Mouse (Mus musculus): ENCODE results near the gene Gm28372.
A peak's percentile ranks its signal among the peaks of the same experiment; 100 is the strongest.

Gm28372 gene

GRCm38 (mm10) chr2:130404939-130405338 lies at the start of gene Gm28372, which contains the start of gene 1700020A23Rik:
Gene Gm28372, plus strand, starts transcription at chr2:130405239.
Gene 1700020A23Rik, plus strand, starts transcription at chr2:130405259.
- DNase-seq (ENCODE audit: low read depth) = no peak

DNA sequence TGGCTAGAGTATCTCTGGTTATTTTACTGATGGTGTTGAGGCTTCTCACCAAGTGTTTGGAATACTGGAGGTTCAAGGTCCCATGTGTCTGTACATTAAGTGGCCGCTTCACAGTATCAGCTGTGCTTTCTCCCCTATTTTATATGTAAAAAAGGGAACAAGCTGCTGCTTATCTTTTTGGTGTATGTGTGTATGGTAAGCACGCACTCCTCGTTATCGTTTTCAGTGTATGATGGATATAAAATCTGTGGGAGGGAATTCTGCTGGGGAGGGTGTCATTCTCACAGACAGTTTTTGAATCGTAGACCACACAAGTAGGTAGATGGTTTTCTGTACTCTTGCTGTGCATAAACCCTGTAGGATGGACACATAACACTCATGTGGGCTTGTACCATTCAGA lies 47.5 kb upstream of the Gm28372 start:
- DNase-seq (ENCODE audit: low read depth) = no peak

DNA sequence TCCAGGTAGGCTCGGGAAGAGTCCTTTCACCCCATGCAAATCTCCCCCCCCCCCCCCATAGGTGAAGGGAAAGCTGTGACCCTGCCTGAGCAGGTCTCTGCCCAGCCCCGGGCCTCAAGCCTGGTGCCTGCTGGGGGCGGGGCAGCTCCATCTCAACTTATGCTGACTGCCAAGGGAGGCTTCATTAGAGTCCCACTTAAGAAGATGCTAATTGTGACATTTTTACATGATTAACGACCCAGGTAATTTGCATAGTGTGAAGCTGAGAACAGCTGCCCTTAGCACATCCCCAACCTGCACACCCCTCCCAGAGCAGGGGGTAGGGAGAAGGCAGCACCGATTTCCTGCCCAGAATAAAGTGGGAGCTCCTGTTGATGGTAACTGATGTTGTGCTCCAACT lies 46.2 kb upstream of the Gm28372 start:
- DNase-seq (ENCODE audit: low read depth) = no peak

GRCm38 (mm10) chr2:130362511-130363026 lies 42.5 kb upstream of the Gm28372 start:
- DNase-seq (ENCODE audit: low read depth) = peak; percentile 46

GRCm38 (mm10) chr2:130365211-130366094 lies 39.6 kb upstream of the Gm28372 start:
- no peak for DNase-seq (ENCODE audit: low read depth)

- DNase-seq (ENCODE audit: low read depth) = no peak
These were observed 37.7 kb upstream of the Gm28372 start for GRCm38 (mm10) chr2:130367386-130367785.

GRCm38 (mm10) chr2:130373026-130373425 lies 32.0 kb upstream of the Gm28372 start:
- peak; percentile 26 for DNase-seq (ENCODE audit: low read depth)

DNA sequence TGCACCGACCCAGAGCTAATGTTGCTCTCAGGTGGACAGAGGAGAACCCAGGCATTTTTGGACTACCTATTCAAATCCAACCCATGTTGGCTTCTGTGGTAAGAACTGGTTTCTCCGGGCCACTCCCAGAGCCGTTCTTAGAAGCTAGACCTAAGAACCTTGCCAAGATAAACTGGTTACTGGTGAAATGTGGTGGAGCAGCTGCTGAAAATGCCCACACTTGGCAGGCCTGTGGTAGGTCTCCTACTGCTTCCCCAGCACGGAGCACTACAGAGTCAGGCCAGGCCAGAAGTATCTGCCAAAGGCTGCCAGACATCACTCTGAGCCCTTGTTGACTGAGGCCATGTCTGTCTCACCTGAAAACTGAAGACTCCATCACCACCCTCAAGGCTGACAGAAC lies 30.1 kb upstream of the Gm28372 start:
- no peak for DNase-seq (ENCODE audit: low read depth)

GRCm38 (mm10) chr2:130383205-130383604 lies 21.8 kb upstream of the Gm28372 start:
- peak; percentile 19 for DNase-seq (ENCODE audit: low read depth)

GRCm38 (mm10) chr2:130383895-130384294 lies 21.1 kb upstream of the Gm28372 start:
- DNase-seq (ENCODE audit: low read depth) = no peak

GRCm38 (mm10) chr2:130386212-130386611 lies 18.8 kb upstream of the Gm28372 start:
- DNase-seq (ENCODE audit: low read depth) = no peak

DNA sequence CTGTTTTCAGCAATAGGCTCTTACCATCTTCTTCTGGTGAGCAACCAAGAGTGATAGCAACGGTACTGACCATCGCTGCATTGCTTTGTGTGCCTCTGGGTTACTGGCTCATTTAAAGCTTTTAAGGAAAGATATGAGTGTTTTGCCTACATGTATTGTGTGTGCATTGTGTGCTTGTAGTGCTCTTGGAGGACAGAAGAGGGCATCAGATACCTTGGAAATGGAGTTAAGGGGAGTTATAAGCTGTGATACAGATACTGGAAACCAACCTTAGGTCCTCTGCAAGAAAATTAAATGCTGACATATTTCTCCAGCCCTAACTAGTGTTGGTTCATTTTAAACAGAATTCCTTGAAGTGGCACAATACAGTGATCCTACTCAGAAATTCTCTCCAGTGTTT lies 16.2 kb upstream of the Gm28372 start:
- peak; percentile 78 for DNase-seq (ENCODE audit: low read depth)

DNA sequence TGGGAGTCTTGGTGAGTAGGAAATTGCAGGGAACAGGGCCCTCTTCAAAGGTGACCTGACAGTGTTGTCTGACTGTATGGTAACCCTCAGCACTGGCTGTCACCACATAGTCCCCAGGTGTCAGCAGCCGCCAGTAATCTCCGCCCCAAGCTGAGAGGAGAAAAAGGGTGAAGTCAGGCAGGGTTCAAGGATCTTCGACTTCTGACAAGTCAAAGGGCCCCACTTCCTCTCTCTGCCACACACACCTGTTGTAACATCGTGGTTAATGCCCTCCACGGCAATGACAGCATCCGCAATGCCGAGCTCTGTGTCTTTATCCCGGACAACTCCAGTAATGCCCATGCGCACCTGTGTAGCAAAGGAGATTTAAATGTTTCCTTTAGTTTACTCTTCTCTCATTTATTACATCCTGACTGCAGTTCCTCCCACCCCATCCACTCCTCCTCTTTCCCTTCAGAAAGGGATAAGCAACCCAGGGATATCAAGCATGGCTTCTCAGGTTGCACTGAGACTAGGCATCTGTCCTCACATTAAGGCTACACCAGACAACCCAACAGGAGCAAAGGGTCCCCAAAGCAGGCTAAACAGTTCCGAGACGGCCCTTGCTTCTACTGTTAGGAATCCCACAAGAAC lies 13.9 kb upstream of the Gm28372 start:
- DNase-seq (ENCODE audit: low read depth) = no peak

DNA sequence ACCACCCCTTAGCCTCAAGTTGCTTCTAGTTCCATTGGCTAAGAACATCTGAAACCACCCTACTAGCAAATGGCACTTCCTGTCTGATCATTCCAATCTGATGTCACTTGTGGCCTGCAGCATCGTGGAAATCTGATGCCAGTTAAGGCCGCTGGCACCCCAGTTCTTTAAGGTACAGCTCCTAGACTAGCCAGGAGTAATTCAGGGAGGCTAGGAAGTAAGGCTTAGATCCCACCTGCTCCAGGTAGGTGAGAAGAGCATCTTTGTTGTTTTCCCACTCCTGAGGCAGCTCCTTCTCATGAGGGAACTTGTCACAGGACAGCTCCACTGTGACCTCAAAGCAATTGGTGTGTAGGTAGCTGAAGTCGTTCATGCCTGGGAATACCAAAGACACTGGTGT lies 12.2 kb upstream of the Gm28372 start:
- DNase-seq (ENCODE audit: low read depth) = no peak

DNA sequence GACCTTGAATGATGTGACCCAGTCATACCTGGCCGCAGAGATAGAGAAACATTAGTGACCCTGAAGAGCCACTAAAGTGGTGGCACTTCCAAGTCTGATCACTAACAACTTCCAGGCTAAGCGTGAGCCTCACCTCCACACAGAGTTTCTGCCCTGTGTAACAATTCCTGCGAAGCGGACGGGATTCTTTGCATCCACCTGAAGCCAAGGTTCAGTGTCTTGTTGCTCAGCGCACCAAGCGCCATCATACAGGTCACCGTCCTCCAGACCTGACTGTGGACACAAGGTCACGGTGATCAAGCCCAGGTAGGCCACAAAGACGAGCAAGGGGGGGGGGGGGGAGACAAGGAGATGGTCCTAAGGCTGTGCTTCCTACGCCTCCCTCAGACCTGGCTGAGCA lies 9.3 kb upstream of the Gm28372 start:
- no peak for DNase-seq (ENCODE audit: low read depth)

DNA sequence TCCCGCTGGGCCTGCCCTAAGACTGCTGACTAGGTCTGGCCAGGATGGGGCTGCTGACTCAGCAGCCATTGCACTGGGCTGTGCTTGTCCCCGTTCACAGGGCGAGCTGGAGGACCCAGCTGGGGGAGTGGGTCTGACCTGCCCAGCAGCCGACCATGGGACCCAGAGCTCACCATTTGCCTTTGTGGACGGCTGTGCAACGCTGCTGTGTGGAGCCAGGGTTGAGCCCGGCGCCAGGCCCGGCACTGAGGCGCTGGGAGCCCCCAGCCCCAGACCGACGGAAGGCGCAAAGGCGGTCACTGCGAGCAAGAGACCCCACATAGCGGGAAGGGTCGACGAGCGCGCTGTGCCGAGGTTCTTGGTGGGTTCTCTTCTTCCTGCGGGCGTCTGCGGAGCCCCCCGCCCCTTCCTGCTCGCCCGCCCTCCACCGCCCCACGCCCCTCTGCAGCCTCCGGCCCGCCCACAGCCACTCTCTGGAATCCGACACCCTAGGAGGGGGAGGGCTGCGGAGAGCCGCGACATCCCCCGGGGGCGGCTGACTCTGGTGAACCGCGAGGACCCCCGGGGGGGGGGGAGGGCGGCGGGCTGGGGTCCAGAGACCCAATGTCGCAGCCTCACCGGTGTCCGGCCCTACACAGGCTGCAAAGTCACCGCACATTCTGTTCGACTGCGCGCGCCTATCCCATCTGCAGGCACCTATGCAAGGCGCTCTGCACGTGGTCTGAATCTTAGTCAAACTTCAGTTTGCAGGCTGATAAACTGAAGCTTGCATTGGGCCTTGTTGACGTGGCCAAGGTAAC lies 7.7 kb upstream of the Gm28372 start, which contains the start of gene Cpxm1:
Gene Cpxm1 (minus strand): TSS at position 389 of the 800 bp plus-strand sequence.
- no peak for DNase-seq (ENCODE audit: low read depth)

DNA sequence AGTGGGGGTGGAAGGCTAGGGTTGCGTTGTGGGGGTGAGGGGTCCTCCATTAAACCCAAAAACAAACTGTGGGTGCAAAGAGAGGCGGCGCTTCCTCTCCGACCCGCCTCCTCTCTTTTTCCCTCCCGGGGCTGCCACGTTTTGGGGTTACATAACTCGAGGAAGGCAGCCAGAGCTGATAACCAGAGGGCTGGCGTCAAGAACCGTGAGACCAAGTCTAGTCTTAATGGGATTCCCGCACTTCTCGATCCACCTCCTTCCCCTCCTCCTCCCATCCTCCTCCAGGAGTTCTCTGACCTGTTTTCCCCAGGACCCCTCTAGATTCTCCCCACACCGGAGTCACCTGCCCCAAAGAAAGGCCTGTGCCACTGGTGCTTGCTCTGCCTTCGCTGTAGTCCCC lies 6.9 kb upstream of the Gm28372 start:
- no peak for DNase-seq (ENCODE audit: low read depth)

DNA sequence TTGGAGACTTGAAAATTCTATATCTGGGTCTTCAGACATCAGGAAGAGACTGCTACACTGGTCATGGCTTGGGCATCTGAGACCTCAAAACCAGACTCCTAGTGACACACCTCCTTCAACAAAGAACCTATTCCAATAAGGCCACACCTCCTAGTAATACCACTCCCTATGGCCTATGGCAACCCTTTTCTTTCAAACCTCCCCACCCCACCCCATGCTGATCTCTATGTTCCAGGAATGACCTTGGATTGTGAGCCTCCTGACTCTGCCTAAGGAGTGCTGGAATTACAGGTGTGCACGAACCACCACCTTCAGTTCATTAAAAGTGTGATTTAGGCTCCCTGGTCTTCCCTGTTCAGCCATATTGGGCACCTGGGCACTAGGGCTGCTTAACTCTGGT lies 5.0 kb upstream of the Gm28372 start:
- no peak for DNase-seq (ENCODE audit: low read depth)

- DNase-seq (ENCODE audit: low read depth) = no peak
These were observed 3.1 kb upstream of the Gm28372 start for GRCm38 (mm10) chr2:130401891-130402290.

GRCm38 (mm10) chr2:130406178-130406577 lies 1.1 kb downstream of the Gm28372 start, which contains the start of gene Tmem239:
Gene Tmem239, plus strand, starts transcription at chr2:130406478.
- no peak for DNase-seq (ENCODE audit: low read depth)

DNA sequence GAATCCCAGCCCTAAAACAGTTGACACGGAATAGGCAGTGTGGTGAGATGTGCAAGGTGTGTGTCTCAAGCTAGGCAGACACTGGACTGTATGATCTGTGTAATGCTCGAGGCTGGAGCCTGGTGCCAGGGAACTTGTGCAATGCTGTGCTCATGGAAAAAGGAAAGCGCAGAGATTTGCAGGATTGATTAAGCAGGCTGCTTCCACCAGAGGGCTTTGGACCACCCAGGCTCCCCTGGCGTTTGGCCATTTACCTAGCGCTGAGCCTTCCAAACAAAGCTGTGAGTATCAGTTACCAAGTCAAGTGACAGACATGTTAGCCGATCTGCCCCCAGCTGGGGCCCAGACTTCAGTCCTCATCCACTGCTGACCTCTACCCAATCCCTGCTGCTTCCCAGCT lies 3.2 kb downstream of the Gm28372 start:
- DNase-seq (ENCODE audit: low read depth) = no peak
